Mouse (Mus musculus) liver, embryonic 13.5 days (tissue): ENCODE data around the gene Spag17. TPM values are rescaled to one million over a fixed set of nuclear protein-coding genes. Genes with fewer than 3 reads are reported as not detected.

Experiments
- ATAC-seq: fragments of 200-750 bp; cut with Nextera tagmentation; 2 replicates; pipeline ENCODE4 v1.8.0; 2017; ENCODE audit warnings: low read depth, mild to moderate bottlenecking, moderate number of reproducible peaks, moderate library complexity
- DNase-seq: peaks from one replicate; pipeline ENCODE4 v3.0.0; 2022
- H3K27ac ChIP-seq: fragments of 300-500 bp; sonication (generic); 2 replicates; pipeline ENCODE4 v1.5.1; 2015; ENCODE audit warnings: moderate library complexity, mild to moderate bottlenecking, inconsistent platforms
- H3K27me3 ChIP-seq: fragments of 300-500 bp; sonication (generic); 2 replicates; pipeline ENCODE4 v1.6.1; 2015; ENCODE audit warnings: mild to moderate bottlenecking, inconsistent platforms
- H3K36me3 ChIP-seq: fragments of 300-500 bp; sonication (generic); 2 replicates; pipeline ENCODE4 v1.6.1; 2015; ENCODE audit warnings: mild to moderate bottlenecking, inconsistent platforms
- H3K4me1 ChIP-seq: fragments of 300-500 bp; sonication (generic); replicated peaks from 2 replicates; pipeline ENCODE4 v1.6.1; 2015; ENCODE audit warnings: inconsistent platforms
- H3K4me2 ChIP-seq: fragments of 300-500 bp; sonication (generic); 2 replicates; pipeline ENCODE4 v1.6.1; 2015; ENCODE audit warnings: inconsistent platforms, mild to moderate bottlenecking, moderate library complexity
- H3K4me3 ChIP-seq: fragments of 300-500 bp; sonication (generic); replicated peaks from 2 replicates; pipeline ENCODE4 v1.5.1; 2015; ENCODE audit warnings: mild to moderate bottlenecking, inconsistent platforms
- H3K9ac ChIP-seq: fragments of 300-500 bp; sonication (generic); 2 replicates; pipeline ENCODE4 v1.6.1; 2015; ENCODE audit warnings: mild to moderate bottlenecking, inconsistent platforms
- H3K9me3 ChIP-seq: fragments of 300-500 bp; sonication (generic); replicated peaks from 2 replicates; pipeline ENCODE4 v1.6.1; 2016; ENCODE audit warnings: inconsistent platforms
- WGBS: fragments of 180-500 bp; shearing (Covaris S2); methylation state at CpG from one replicate; pipeline ENCODE4 v1.1.7; 2015; ENCODE audit not compliant: insufficient replicate concordance; 5-methylcytosine and 5-hydroxymethylcytosine counted together
- polyA plus RNA-seq: library from polyadenylated mRNA; unstranded; fragments of >200 nt; fragmentation: Nextera tagmentation; extraction: Ambion mirVana; gene quantifications from 2 replicates; pipeline ENCODE4 v1.2.1, GENCODE M21; 2015

Spag17 gene
- polyA plus RNA-seq, 1 experiment from 2014 or later = 0.12 TPM

GRCm38 (mm10) chr3:99913809-99914439 lies 28.7 kb downstream of the Spag17 start:
- DNase-seq = no peak
- no peaks in the 10 kb centered on the region for H3K4me1 ChIP-seq
- no peaks in the 10 kb centered on the region for H3K36me3 ChIP-seq
- H3K27me3 ChIP-seq = no peaks in the 10 kb centered on the region
- WGBS = 66% methylated on average over 8 of the region's 8 CpGs
- H3K4me3 ChIP-seq = no peak overlapping the region
- ATAC-seq = no peak
- H3K9ac ChIP-seq = no peak overlapping the region
- H3K27ac ChIP-seq = no peak overlapping the region
- H3K9me3 ChIP-seq = no peaks in the 10 kb centered on the region
- no peak overlapping the region for H3K4me2 ChIP-seq

GRCm38 (mm10) chr3:99922944-99923343 lies 37.7 kb downstream of the Spag17 start:
- Histone ChIP-seq H3K4me3 (no peak overlapping the region), H3K9ac (no peak overlapping the region), H3K4me2 (no peak overlapping the region), H3K9me3 (no peaks in the 10 kb centered on the region), H3K27ac (no peak overlapping the region), H3K4me1 (no peaks in the 10 kb centered on the region), H3K36me3 (no peaks in the 10 kb centered on the region), H3K27me3 (no peaks in the 10 kb centered on the region)
- no peak for ATAC-seq
- 65% methylated on average over 3 of the region's 3 CpGs for WGBS
- DNase-seq = no peak

- no peak overlapping the region for H3K4me3 ChIP-seq
- no peaks in the 10 kb centered on the region for H3K36me3 ChIP-seq
- no peaks in the 10 kb centered on the region for H3K9me3 ChIP-seq
- no peaks in the 10 kb centered on the region for H3K27me3 ChIP-seq
- H3K4me1 ChIP-seq = no peaks in the 10 kb centered on the region
- H3K27ac ChIP-seq = no peak overlapping the region
- ATAC-seq (no peak), DNase-seq (no peak)
- 59% methylated on average over 12 of the region's 12 CpGs for WGBS
- H3K9ac ChIP-seq = no peak overlapping the region
- no peak overlapping the region for H3K4me2 ChIP-seq
These were observed 45.9 kb downstream of the Spag17 start for GRCm38 (mm10) chr3:99930920-99931620.

- Histone ChIP-seq H3K9ac (no peak overlapping the region), H3K9me3 (no peaks in the 10 kb centered on the region), H3K36me3 (no peaks in the 10 kb centered on the region), H3K4me2 (no peak overlapping the region), H3K4me3 (no peak overlapping the region), H3K4me1 (no peaks in the 10 kb centered on the region), H3K27ac (no peak overlapping the region), H3K27me3 (no peaks in the 10 kb centered on the region)
- DNase-seq (no peak), ATAC-seq (no peak)
- WGBS = 24% methylated on average over 1 of the region's 1 CpGs
These were observed 51.0 kb downstream of the Spag17 start for GRCm38 (mm10) chr3:99936159-99936558.

- H3K4me2 ChIP-seq = no peak overlapping the region
- no peaks in the 10 kb centered on the region for H3K4me1 ChIP-seq
- no peak overlapping the region for H3K9ac ChIP-seq
- no peaks in the 10 kb centered on the region for H3K27me3 ChIP-seq
- no peak overlapping the region for H3K27ac ChIP-seq
- ATAC-seq (no peak), DNase-seq (no peak)
- no peaks in the 10 kb centered on the region for H3K36me3 ChIP-seq
- WGBS = 22% methylated on average over 8 of the region's 8 CpGs
- H3K9me3 ChIP-seq = no peaks in the 10 kb centered on the region
- no peak overlapping the region for H3K4me3 ChIP-seq
These were observed 53.5 kb downstream of the Spag17 start for GRCm38 (mm10) chr3:99938611-99939286.

GRCm38 (mm10) chr3:99945171-99945570 lies 60.0 kb downstream of the Spag17 start:
- no peaks in the 10 kb centered on the region for H3K36me3 ChIP-seq
- H3K4me2 ChIP-seq = no peak overlapping the region
- H3K9me3 ChIP-seq = no peaks in the 10 kb centered on the region
- ATAC-seq = no peak
- no peak for DNase-seq
- no peaks in the 10 kb centered on the region for H3K4me1 ChIP-seq
- H3K27ac ChIP-seq = no peak overlapping the region
- H3K27me3 ChIP-seq = no peaks in the 10 kb centered on the region
- 59% methylated on average over 2 of the region's 2 CpGs for WGBS
- H3K4me3 ChIP-seq = no peak overlapping the region
- H3K9ac ChIP-seq = no peak overlapping the region

GRCm38 (mm10) chr3:99954039-99954602 lies 68.9 kb downstream of the Spag17 start:
- 60% methylated on average over 9 of the region's 9 CpGs for WGBS
- no peak overlapping the region for H3K9ac ChIP-seq

GRCm38 (mm10) chr3:99956517-99956916 lies 71.3 kb downstream of the Spag17 start:
- Histone ChIP-seq H3K4me1 (no peaks in the 10 kb centered on the region), H3K36me3 (no peaks in the 10 kb centered on the region), H3K9ac (no peak overlapping the region), H3K9me3 (no peaks in the 10 kb centered on the region), H3K4me2 (no peak overlapping the region), H3K27ac (no peak overlapping the region), H3K4me3 (no peak overlapping the region), H3K27me3 (no peaks in the 10 kb centered on the region)
- DNase-seq (no peak), ATAC-seq (no peak)

More at GRCm38 (mm10) chr3:99954039-99954602, 68.9 kb downstream of the Spag17 start:
- Histone ChIP-seq H3K27ac (no peak overlapping the region), H3K4me1 (no peaks in the 10 kb centered on the region), H3K4me2 (no peak overlapping the region), H3K4me3 (no peak overlapping the region), H3K27me3 (no peaks in the 10 kb centered on the region), H3K9me3 (no peaks in the 10 kb centered on the region), H3K36me3 (no peaks in the 10 kb centered on the region)
- DNase-seq = no peak
- no peak for ATAC-seq

GRCm38 (mm10) chr3:99959805-99960485 lies 74.7 kb downstream of the Spag17 start:
- no peaks in the 10 kb centered on the region for H3K4me1 ChIP-seq

GRCm38 (mm10) chr3:99964345-99964744 lies 79.1 kb downstream of the Spag17 start:
- Histone ChIP-seq H3K36me3 (no peaks in the 10 kb centered on the region), H3K4me1 (no peaks in the 10 kb centered on the region), H3K9ac (no peak overlapping the region), H3K27ac (no peak overlapping the region), H3K9me3 (peaks cover 2% of the 10 kb centered on the region; the same call in 1 of the 2 replicates), H3K4me2 (no peak overlapping the region), H3K4me3 (no peak overlapping the region), H3K27me3 (no peaks in the 10 kb centered on the region)
- ATAC-seq = no peak
- 68% methylated on average over 6 of the region's 6 CpGs for WGBS
- DNase-seq = no peak

More at GRCm38 (mm10) chr3:99959805-99960485, 74.7 kb downstream of the Spag17 start:
- Histone ChIP-seq H3K9ac (no peak overlapping the region), H3K9me3 (peaks cover 2% of the 10 kb centered on the region; the same call in 1 of the 2 replicates), H3K4me2 (no peak overlapping the region), H3K4me3 (no peak overlapping the region), H3K27me3 (no peaks in the 10 kb centered on the region), H3K36me3 (no peaks in the 10 kb centered on the region), H3K27ac (no peak overlapping the region)
- DNase-seq (no peak), ATAC-seq (no peak)
- 78% methylated on average over 7 of the region's 7 CpGs for WGBS

- H3K9me3 ChIP-seq = peaks cover 2% of the 10 kb centered on the region; the same call in 1 of the 2 replicates
- no peaks in the 10 kb centered on the region for H3K4me1 ChIP-seq
- H3K27ac ChIP-seq = no peak overlapping the region
- ATAC-seq (no peak), DNase-seq (no peak)
- WGBS = 59% methylated on average over 4 of the region's 4 CpGs
- H3K27me3 ChIP-seq = no peaks in the 10 kb centered on the region
- H3K9ac ChIP-seq = no peak overlapping the region
- H3K36me3 ChIP-seq = no peaks in the 10 kb centered on the region
- no peak overlapping the region for H3K4me3 ChIP-seq
- no peak overlapping the region for H3K4me2 ChIP-seq
These were observed 80.7 kb downstream of the Spag17 start for GRCm38 (mm10) chr3:99965863-99966262.
